Mouse (Mus musculus) thymus, postnatal 4 days (tissue): ENCODE data around the gene Erbb3.
"Not testable (repeated sequence)": the region's sequence is repeated elsewhere in the genome, so short reads cannot be mapped to it uniquely, and the experiment has no call there.

ENCODE experiments used
- DNase-seq: peaks from one replicate; pipeline ENCODE4 v3.0.0; 2021

The Erbb3 gene

DNA sequence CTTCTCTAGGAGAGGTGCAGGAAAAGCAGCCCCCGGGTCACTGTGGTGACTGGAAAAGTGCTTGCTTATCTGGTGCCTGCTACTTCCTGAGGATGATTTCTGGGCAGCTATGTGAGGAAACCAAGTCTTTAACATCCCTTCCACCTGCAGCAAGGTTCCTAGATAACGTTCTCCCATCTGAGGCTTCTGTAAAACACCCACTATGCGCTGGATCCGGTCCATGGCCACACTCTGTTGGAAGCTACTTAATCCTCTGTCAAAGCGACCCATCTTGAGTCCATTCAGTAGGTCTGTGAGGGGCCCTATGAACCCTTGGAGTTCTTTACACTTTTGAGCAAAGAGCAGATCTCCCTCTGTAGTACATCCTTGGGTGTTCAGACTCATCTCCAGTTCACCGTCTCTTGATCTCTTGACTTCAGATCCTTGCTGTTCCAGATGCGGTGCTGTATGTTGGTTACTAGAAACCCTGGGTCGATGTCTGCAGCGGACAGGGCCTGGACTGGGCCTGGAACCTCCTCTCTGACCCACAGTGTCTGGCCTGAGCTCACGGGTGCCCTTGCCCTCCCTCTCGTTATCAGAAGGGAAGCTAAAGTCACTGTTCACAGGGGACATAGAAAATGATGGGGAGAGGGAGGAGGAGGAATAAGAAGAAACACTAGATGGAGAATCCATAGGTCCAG is 39.2 kb downstream of the Erbb3 start:
- DNase-seq: peak; percentile 20

DNA sequence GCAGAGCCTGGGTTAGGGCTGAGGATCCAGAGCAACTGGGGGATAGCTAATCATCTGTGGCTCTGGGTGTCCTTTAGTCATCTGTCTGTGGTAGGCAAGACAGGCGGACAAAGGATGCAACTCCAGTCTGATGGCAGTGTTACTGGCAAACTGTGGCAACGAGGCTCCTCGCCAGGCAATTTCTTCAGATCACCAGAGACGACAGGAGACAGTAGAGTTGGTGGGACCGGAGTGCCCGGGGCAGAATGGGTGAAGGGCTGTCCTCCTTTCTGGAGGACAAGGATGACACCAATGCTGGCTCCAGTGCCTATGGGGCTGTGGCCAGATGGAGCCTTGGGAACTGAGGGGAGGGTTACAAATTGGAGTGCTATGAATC is 39.8 kb downstream of the Erbb3 start:
- peak; percentile 26 for DNase-seq

DNA sequence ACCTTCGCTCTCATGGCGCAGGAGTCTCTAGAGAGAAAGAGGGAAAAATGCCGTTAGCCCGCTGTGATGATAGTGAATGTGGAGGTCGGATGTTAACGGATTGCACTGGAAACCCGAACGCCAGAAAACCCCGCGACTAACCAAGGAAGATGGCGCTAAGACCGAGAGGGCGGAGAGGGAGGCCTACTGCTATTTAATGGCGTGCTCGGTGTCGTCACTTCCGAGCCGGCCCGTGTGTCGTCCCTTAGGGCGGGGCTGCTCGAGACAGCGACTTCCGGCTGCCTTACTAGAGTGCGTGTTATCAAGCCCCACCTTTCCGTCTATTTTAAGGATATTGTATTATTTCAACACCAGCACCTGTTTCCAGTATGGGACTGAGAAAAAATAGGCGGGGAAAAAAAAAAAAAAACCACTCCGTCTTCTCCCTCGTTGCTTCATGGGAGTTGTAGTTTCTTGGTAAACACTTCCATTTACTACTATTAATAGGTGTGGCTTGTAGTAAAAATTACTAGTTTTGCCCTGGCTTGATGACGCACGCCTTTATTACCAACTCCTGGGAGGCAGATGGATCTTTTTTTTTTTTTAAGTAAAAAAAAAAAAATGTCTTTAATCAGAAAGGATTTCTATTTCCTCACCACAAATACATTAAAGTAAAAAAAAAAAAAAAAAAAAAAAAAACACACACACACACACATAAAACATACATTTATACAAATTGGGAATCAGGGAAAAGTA is 40.3 kb downstream of the Erbb3 start, which contains the start of gene Rpl41:
Rpl41 (minus strand) TSS at position 359 of the 735 bp plus-strand sequence.
- DNase-seq: peak; percentile 92

DNA sequence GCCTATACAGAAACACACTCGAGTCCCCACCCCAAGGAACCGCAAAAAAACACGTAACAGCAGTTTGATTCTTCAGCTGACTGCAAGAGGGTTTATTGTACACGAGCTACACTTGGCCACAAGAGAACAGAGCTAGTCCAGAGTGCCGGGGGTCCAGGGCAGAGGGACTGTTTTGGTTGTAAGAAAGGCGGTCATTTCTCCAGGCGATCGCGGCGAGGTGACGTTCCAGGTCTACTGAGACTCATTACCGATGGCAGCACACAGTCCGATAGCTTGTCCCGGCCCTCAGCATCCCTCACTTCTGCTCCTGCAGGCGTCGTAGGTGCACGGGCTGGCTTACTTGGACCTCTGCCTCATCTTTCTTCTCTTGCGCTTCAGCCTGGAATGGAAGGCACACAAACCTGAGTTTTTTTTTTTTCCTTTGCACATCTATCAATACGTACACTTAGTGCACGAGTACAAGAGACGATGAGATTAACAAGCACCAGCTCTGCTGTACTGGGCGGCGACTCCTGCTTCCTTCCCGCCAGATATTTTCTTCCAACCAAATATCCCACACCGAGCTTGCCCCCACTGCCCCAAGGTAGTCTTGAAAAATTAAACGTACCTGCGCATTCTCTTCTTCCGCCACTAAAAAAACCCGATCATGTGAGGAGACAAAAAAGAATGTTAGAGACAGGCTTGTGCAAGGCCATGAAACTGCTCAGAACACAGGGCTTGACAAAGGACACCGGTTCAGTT is 41.2 kb downstream of the Erbb3 start:
- DNase-seq: not testable (repeated sequence)

DNA sequence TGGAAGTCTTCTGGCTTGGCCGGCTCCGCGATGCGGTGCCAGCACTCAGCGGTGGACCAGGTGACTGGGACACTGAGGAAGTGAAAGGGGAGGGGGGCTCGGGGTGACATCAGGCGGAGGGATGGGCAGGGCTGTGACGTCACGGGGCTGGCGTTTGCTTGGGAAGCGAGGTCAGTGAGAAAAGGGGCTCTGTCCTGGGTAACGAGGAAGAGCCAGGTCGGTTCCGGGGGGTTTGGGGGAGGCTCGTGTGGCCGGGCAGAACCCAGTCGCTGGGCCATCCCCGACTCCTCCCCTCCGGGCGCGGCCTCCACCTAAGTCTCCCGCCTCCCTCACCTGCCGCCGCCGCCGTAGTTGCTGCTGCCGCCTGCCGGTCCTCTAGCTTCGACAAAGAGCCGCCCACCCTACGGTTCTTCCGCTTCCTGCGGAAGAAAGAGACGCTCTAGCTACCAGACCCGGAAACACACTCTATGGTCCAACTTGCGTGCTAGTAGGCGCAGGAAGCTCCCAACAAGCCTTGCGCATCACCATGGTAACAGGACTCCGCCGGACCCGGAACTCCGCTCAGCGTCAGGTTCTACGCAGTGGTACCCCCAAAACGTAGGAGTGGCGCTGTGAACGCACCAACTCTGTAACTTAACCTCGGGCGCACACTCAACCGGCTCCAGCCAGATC is 42.0 kb downstream of the Erbb3 start, which contains the start of gene Zc3h10:
Zc3h10 (minus strand) TSS at position 414 of the 672 bp plus-strand sequence.
- DNase-seq: peak; percentile 94

DNA sequence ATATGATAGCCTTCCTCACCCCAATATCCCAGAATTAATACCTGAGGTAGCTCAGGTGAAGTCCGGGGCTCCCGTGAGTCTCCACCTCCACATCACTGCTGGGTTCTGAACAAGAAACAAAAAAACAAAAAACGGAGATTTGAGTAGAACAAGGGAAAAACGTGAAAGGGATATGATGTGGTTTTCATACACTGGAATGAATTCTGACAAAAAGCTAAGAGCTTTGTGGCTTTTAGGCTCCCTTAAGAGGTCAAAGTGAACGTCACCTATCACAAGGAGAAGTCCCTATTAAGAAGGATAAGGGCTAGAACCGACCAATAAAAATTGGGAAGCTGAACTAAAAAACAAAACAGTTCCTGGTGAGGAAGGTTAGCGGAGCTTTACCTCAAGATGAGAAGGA is 42.7 kb downstream of the Erbb3 start:
- no peak for DNase-seq

DNA sequence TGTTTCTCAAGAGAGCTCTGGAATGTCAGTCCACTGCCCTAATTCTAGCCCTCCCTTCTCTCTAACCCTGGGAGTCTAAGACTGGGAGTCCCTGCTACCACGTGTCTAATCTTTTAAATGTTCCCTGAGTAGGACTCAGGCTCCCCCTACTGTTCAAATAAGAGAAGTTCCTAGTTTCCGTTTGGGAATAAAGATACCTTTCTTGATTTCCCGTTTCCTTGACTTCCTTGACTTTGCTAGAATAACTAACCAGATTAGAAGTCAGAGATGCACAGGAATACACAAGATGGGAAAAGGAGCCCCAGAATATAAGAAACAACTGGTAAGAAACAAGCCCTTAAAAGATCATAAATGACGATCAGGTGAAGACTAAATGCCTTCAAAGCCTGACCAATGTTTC is 43.1 kb downstream of the Erbb3 start:
- no peak for DNase-seq

DNA sequence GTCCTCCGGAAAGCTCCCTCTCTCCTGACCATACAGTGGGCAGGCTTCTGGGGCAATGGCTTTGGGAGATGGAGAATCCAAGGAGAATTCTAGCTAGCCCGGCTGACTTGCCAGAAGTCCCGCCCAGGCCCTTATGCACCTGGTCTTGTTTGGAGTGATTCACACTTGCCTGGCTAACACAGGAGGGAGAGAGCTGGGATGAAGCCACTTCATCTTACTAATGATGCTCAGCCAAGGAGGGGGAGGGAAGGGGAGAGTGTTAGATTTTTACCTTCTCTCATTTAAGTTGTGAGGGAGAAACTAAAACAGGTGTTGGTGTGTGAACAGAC is 43.9 kb downstream of the Erbb3 start:
- DNase-seq: no peak

DNA sequence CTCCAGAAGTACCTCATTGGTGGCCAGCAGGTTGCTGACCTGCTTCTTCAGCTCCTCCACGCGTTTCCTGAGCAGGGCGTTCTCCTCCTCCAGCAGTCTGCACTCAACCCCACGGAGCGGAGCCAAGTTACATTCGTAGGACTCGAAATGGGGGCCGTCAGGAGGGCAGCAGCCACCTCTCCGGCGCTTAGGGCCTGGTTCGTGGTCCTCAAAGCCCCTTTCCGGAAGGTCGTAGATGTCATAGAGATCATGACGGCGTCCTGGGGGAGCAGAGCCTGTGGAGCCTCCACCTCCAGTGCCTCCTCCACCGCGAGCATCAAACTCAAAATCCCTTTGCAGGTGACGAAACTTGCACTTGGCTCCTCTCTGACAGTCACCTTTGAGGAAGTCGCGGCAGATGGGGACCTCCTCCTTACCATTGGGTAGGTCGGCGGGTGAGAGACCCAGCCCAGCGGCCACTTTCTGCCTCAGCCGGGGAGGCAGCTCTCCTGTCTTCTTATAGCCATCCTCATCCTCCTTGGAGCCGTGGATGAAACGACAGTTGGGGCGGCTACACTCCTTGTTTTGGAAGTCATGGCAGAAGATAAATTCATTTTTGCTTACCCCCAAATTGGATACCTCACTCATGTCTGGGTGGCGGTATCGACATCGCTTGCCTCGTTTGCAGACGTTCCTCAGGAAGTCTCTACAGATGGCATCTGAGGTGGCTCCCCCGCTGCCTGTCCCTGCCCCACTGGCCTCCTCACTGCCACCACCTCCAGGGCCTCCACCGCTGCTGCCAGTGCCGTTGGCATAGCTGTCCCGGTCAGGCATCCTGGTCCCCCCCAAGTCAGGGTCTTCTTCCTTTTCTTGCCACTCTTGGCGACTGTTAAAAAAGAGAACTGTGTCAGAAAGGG is 44.5 kb downstream of the Erbb3 start:
- peak; percentile 23 for DNase-seq

DNA sequence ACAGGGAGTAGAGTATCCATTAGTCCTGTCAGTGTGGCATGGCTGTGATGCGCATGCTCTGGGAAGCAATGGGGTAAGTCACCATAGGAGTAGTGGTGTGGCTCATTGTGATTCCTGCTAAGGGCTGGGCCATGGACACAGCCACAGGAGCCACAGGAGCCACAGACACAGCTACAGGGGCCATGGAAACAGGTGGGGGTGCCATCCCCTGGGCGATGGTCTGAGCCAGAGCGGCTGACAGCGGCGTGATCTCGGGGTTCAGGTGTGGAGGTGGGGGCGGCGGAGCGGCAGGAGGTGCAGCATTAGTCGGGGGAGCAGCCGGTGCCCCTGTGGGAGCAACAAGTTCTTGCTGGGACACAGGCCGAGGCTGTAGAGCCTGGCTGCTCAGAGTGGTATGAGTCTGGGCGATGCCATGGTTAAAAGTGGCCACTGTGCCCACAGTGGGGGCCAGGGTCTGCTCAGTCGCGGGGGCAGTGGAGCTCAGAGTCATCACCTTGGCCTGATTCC is 45.2 kb downstream of the Erbb3 start:
- DNase-seq: no peak

DNA sequence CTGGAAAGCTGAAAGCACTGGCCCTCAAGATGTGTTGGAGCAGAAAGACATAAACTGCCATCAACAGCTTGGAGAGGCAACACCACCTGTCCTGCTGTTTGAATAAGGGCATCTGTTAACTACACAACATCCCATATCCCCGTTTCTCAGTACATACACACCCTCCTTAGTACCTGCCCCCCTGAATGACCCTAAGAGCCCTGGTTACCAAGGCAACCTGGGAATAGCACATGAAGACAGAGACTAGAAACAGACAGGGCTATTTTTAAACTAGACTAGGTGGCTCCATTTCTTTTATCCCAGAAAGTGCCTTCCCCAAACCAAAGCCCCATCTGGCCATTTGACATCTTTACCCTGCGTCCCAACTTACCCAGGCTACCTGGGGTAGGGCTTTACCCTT is 46.4 kb downstream of the Erbb3 start:
- no peak for DNase-seq

DNA sequence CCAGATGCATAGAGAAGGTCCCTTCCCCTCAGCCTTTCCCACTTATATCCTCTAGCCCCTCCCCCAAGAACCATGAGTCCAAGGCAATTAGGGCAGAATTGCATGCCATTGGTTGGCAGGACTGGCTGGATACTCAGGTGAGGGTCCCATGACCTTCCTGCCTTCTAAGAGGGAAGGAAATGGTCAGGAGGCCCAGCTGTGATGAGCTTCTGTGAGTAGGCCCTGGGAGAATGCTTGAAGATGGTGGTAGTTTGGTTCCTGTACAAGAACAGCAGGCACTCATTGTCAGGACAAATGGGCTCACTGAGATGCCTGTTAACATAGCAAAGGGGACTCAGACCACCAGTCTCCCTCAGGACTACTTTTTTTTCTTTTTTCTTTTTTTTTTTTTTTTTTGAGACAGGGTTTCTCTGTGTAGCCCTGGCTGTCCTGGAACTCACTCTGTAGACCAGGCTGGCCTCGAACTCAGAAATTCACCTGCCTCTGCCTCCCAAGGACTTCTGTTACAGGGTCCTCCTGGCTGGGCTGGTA is 51.0 kb downstream of the Erbb3 start:
- DNase-seq: no peak

DNA sequence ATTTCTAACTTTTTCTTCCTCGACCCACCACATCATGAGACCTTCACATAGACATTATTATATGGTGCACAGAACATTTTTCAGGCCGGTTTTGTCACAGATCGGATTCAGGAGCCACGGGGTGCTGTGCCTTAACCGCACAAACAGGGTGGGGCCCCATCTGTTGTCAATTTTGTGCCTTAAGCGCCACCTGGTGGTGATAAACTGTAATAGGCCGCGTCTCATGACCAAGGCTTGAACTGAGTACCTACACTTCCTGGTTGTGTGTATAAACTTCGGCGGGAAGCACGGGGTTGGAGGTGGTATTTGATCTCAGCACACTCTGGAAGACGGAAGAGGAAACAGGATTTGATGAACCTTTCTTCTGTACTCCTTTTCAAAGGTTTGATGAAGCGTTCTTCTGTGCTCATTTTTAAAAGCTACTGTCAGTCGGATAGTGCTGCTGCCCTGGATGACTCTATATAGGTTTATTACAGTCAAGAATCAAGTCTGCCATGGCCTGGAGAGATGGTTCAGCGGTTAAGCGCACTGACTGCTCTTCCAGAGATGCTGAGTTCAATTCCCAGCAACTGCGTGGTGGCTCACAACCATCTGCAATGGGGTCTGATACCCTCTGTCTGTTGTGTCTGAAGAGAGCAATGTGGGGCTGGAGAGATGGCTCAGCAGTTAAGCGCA is 53.0 kb downstream of the Erbb3 start:
- peak; percentile 89 for DNase-seq

DNA sequence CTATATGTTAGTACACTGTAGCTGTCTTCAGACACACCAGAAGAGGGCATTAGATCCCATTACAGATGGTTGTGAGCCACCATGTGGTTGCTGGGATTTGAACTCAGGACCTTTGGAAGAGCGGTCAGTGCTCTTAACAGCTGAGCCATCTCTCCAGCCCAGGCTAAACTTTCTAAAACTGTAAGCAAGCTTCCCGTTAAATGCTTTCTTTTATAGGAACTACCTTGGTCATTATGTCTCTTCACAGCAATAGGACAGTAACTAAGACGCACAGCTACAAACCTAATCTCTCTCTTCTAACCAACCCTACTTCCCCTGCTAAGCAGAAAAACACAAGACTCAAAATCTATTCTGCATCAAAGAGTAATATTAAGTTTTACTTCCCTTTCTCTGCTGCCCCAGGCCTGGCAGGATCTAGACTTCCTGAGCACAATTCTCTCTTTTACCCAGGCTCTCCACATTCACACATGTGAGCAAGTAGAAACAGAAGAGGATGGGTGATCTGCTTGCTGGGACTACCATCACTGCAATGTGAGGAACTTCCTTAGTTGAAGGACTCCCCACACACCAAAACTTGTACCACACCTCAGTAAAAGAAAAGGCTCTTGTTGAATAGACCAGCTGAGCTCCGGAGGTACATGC is 53.7 kb downstream of the Erbb3 start:
- no peak for DNase-seq

DNA sequence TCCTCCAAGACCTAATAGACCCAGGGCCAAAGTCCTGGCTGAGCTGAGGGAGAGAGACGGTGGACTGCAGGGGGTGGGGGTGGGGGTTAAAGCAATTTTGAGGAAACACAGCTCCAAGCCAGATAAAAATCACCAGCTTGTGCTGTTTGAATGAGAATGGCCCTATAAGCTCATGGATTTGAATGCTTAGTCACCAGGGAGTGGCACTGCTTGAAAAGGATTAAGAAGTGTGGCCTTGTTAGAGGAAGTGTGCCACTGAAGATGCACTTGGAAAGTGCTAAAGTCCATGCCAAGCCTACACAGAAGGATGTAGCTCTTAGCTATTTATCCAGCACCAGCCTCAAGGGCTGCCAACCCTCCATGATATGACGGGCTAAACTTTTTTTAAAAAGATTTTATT is 54.2 kb downstream of the Erbb3 start:
- no peak for DNase-seq

DNA sequence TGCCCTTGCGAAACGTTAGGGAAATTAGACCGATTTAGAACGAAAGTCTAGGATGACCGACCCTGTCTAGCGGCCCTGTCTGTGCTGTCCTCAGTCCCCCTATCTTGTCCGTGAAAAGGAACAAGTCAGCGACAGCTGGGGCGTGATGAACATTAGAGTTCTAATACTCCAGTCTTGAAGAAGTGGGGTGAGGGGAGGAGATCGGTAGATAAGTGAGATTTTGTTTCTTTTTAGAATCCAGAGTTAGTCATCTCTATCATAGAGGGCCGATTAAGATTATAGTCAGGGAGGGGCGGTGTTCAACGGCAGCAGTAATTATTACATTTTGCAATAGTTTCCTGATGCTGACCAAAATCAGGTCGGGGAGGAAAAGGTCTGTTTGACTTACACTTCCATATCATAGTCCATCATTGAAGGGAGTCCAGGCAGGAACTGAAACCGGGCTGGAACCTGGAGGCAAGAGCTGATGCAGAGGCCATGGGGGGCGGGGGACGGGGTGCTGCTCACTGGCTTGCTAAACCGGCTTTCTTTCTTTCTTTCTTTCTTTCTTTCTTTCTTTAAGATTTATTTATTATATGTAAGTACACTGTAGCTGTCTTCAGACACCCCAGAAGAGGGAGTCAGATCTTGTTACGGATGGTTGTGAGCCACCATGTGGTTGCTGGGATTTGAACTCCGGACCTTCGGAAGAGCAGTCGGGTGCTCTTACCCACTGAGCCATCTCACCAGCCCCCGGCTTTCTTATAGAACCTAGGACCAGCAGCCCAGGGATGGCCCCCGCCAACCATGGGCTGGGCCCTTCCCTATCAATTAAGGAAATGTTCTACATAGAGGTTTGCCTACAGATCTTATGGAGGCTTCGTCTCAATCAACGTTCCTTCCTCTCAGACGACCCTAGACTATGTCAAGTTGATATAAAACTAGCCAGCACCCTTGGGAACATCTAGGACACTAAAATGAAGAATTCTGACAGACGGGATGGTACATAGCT is 62.8 kb downstream of the Erbb3 start:
- no peak for DNase-seq

DNA sequence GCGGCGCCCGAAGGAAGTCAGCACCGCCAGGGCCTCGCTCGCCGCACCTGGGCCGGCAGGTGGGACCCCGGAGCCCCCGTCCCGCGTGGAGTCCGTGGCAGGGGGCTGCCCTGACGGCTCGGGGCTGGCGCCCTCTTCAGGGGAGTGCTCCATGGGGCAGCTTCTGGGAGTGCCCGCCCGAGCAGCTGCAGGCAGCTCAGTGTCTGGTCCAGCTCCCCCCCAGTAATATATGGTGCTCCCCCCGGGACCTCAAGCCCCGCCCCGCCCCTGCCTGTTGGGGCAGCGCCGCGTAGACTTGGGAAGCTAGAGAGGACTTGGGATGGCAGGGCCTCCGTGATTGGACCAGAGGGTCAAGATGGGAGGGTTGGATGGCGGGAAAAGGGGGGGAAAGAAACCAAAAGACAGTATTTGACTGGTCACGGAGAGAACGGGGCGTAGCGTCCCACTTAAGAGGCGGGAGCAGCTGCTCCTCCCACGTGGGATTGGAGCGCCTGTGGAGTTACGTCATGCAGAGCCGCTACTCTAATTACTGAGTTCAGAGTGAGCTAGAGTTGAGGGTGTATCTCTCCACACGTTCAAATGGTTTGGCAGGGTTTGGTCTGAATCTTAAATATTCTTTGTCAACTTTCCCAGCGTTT is 63.7 kb downstream of the Erbb3 start, which contains the start of gene Esyt1:
Esyt1 (minus strand) TSS at position 201 of the 638 bp plus-strand sequence.
- DNase-seq: peak; percentile 87
